Mouse (Mus musculus): Measurements from ENCODE around the gene Tmem121b. TPM values are rescaled to one million over a fixed set of nuclear protein-coding genes. Genes with fewer than 3 reads are reported as not detected.

Gene Tmem121b
- polyA plus RNA-seq, 1 experiment from 2014 or later = not detected

GRCm38 (mm10) chr6:120475288-120475687, 18.3 kb downstream of the Tmem121b start:
- no peak for ATAC-seq (replicated peaks; ENCODE audit: insufficient number of reproducible peaks, insufficient read depth, low FRiP score, low read depth)
- Histone ChIP-seq H3K36me3 (0 out of 2 replicates have a peak, but pooled peaks cover 3% of the 10 kb centered on the region), H3K27me3 (no peaks in the 10 kb centered on the region), H3K9me3 (replicated peaks) (no peaks in the 10 kb centered on the region), H3K9ac (no peak overlapping the region), H3K4me3 (no peak overlapping the region), H3K27ac (no peak overlapping the region), H3K4me2 (no peak overlapping the region), H3K4me1 (replicated peaks) (peaks cover 30% of the 10 kb centered on the region)
- 83% methylated on average over 8 of the region's 8 CpGs for WGBS

- Histone ChIP-seq H3K4me1 (replicated peaks) (peaks cover 40% of the 10 kb centered on the region), H3K9ac (no peak overlapping the region), H3K36me3 (0 out of 2 replicates have a peak, but pooled peaks cover 3% of the 10 kb centered on the region), H3K9me3 (replicated peaks) (no peaks in the 10 kb centered on the region), H3K27me3 (no peaks in the 10 kb centered on the region), H3K4me3 (no peak overlapping the region), H3K27ac (no peak overlapping the region), H3K4me2 (no peak overlapping the region)
- 52% methylated on average over 5 of the region's 5 CpGs for WGBS
- no peak for ATAC-seq (replicated peaks; ENCODE audit: insufficient number of reproducible peaks, insufficient read depth, low FRiP score, low read depth)
Observed at GRCm38 (mm10) chr6:120473427-120473826, 20.2 kb downstream of the Tmem121b start.

GRCm38 (mm10) chr6:120472455-120473140, 21.0 kb downstream of the Tmem121b start:
- Histone ChIP-seq H3K9ac (no peak overlapping the region), H3K36me3 (0 out of 2 replicates have a peak, but pooled peaks cover 3% of the 10 kb centered on the region), H3K4me3 (no peak overlapping the region), H3K9me3 (replicated peaks) (no peaks in the 10 kb centered on the region), H3K27me3 (no peaks in the 10 kb centered on the region), H3K4me1 (replicated peaks) (peaks cover 40% of the 10 kb centered on the region), H3K4me2 (peak overlapping the region; percentile 29), H3K27ac (peak overlapping the region; percentile 83)
- 39% methylated on average over 8 of the region's 8 CpGs for WGBS
- ATAC-seq (replicated peaks; ENCODE audit: insufficient number of reproducible peaks, insufficient read depth, low FRiP score, low read depth) = no peak

DNA sequence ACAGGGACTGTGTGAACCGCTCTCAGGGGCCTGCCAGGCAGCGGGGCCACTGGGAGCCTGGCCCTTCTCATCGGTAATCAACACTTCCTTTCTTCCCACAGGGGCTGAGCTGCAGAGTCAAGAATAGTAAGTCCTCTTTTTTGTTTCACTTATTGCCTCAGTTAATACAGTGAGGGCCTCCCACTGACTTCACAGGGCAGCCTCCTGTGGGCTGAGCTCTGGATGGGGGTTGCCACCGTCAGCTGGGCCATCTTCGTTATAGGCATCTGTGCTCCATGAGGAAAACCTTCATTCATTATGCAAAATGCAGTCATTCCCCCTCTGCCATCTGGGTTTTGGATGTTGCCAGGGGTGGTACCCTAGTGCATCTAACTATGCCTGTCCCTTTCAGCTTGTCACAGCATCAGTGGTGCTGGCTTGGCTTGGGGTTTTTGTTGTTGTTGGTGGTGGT, 21.6 kb downstream of the Tmem121b start:
- no peaks in the 10 kb centered on the region for H3K27me3 ChIP-seq
- H3K27ac ChIP-seq = peak overlapping the region; percentile 83
- H3K36me3 ChIP-seq = 0 out of 2 replicates have a peak, but pooled peaks cover 2% of the 10 kb centered on the region
- H3K4me1 ChIP-seq (replicated peaks) = peaks cover 40% of the 10 kb centered on the region
- no peaks in the 10 kb centered on the region for H3K9me3 ChIP-seq (replicated peaks)
- WGBS = 10% methylated on average over 5 of the region's 5 CpGs
- no peak overlapping the region for H3K4me3 ChIP-seq
- ATAC-seq (replicated peaks; ENCODE audit: insufficient number of reproducible peaks, insufficient read depth, low FRiP score, low read depth) = peak; percentile 61
- peak overlapping the region; percentile 29 for H3K4me2 ChIP-seq
- H3K9ac ChIP-seq = 0 out of 2 replicates have a peak overlapping the region, but pooled peaks have one; percentile 2

- ATAC-seq (replicated peaks; ENCODE audit: insufficient number of reproducible peaks, insufficient read depth, low FRiP score, low read depth) = no peak
- no peaks in the 10 kb centered on the region for H3K27me3 ChIP-seq
- peaks cover 40% of the 10 kb centered on the region for H3K4me1 ChIP-seq (replicated peaks)
- H3K36me3 ChIP-seq = no peaks in the 10 kb centered on the region
- no peak overlapping the region for H3K4me2 ChIP-seq
- no peak overlapping the region for H3K27ac ChIP-seq
- no peaks in the 10 kb centered on the region for H3K9me3 ChIP-seq (replicated peaks)
- H3K9ac ChIP-seq = no peak overlapping the region
- 61% methylated on average over 1 of the region's 1 CpGs for WGBS
- H3K4me3 ChIP-seq = no peak overlapping the region
Observed at GRCm38 (mm10) chr6:120470666-120471065, 22.9 kb downstream of the Tmem121b start.

GRCm38 (mm10) chr6:120469770-120470169, 23.8 kb downstream of the Tmem121b start:
- no peaks in the 10 kb centered on the region for H3K9me3 ChIP-seq (replicated peaks)
- H3K36me3 ChIP-seq = no peaks in the 10 kb centered on the region
- peaks cover 40% of the 10 kb centered on the region for H3K4me1 ChIP-seq (replicated peaks)
- peaks cover 4% of the 10 kb centered on the region; the same call in 1 of the 2 replicates for H3K27me3 ChIP-seq
- no peak overlapping the region for H3K9ac ChIP-seq
- no peak overlapping the region for H3K4me2 ChIP-seq
- H3K27ac ChIP-seq = no peak overlapping the region
- no peak for ATAC-seq (replicated peaks; ENCODE audit: insufficient number of reproducible peaks, insufficient read depth, low FRiP score, low read depth)
- H3K4me3 ChIP-seq = no peak overlapping the region

DNA sequence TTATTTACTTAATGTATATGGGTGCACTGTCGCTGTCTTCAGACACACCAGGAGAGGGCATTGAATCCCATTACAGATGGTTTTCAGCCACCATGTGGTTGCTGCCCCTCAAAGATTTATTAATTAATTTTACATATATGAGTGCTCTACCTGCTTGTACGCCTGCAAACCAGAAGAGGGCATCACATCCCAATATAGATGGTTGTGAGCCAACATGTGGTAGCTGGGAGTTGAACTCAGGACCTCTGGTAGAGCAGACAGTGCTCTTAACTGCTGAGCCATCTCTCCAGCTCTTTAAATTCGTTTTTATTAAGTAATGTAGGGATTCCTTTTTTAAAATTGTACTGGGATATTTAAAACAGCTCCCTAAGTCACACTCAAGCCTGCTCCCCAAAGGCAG, 24.3 kb downstream of the Tmem121b start:
- H3K4me2 ChIP-seq = no peak overlapping the region
- no peak overlapping the region for H3K4me3 ChIP-seq
- no peak overlapping the region for H3K27ac ChIP-seq
- H3K36me3 ChIP-seq = no peaks in the 10 kb centered on the region
- peaks cover 45% of the 10 kb centered on the region for H3K4me1 ChIP-seq (replicated peaks)
- H3K27me3 ChIP-seq = peaks cover 9% of the 10 kb centered on the region; the same call in 1 of the 2 replicates
- no peaks in the 10 kb centered on the region for H3K9me3 ChIP-seq (replicated peaks)
- no peak overlapping the region for H3K9ac ChIP-seq
- 68% methylated on average over 3 of the region's 3 CpGs for WGBS
- ATAC-seq (replicated peaks; ENCODE audit: insufficient number of reproducible peaks, insufficient read depth, low FRiP score, low read depth) = no peak

DNA sequence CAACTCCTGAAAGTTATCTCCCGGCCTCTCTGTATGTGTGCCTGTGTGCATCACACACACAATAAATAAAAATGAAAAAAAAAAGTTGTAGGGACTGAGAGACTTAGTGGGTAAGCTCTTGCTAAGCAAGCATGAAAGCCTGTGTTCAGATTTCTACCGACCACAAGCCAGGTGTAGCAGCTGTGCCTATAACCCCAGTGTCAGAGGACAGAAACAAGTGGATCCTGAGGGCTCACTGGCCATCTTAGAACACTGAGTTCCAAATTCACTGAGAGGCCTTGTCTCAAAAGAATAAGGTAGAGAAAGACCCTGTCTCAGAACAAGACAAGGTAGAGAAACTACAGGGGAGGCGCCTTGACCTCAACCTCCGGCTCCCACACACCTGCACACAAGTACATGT, 25.3 kb downstream of the Tmem121b start:
- Histone ChIP-seq H3K4me2 (no peak overlapping the region), H3K9ac (no peak overlapping the region), H3K36me3 (no peaks in the 10 kb centered on the region), H3K9me3 (replicated peaks) (no peaks in the 10 kb centered on the region), H3K27ac (no peak overlapping the region), H3K4me1 (replicated peaks) (peaks cover 52% of the 10 kb centered on the region), H3K4me3 (no peak overlapping the region), H3K27me3 (peaks cover 19% of the 10 kb centered on the region)
- no peak for ATAC-seq (replicated peaks; ENCODE audit: insufficient number of reproducible peaks, insufficient read depth, low FRiP score, low read depth)
- WGBS = 88% methylated on average over 4 of the region's 4 CpGs

DNA sequence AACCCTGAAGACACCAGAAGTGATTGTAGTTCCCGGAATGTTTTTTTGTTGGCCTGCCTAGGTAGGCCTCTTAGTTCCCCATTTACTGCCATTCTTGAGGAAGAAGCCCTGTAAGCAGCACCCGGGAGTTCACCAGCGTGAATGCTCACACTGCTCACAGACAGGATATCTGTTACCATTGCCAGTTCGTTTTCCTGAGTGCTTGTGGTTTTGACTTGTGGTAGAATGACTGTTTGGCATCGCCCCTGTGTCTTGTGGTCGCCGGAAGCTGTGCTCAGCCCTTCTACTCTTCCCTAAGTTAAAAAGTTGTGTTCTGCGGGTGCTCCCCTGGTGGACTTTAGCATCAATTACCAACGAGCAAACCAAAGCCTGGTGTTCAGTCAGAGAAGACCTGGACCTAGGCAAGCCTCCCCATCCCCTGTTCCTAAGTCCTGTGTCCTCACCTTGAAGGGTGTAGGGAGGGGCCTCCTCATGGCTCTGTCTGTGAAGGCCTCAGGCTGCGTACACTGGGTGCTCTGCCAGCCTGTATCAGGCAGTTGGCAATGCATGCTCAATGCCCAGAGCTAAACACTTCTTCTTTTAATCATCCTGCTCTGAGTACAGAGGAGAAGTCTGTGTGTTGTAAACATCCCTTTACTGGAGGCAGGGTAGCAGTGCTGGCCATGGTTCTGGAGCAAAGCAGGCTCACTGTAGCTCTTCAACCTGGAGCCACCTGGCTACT, 26.8 kb downstream of the Tmem121b start:
- Histone ChIP-seq H3K9ac (no peak overlapping the region), H3K4me2 (no peak overlapping the region), H3K4me1 (replicated peaks) (peaks cover 44% of the 10 kb centered on the region), H3K4me3 (no peak overlapping the region), H3K9me3 (replicated peaks) (no peaks in the 10 kb centered on the region), H3K27me3 (peaks cover 34% of the 10 kb centered on the region), H3K36me3 (no peaks in the 10 kb centered on the region), H3K27ac (no peak overlapping the region)
- ATAC-seq (replicated peaks; ENCODE audit: insufficient number of reproducible peaks, insufficient read depth, low FRiP score, low read depth) = no peak
- 71% methylated on average over 10 of the region's 10 CpGs for WGBS

GRCm38 (mm10) chr6:120465393-120465792, 28.2 kb downstream of the Tmem121b start:
- no peak for ATAC-seq (replicated peaks; ENCODE audit: insufficient number of reproducible peaks, insufficient read depth, low FRiP score, low read depth)
- Histone ChIP-seq H3K4me3 (no peak overlapping the region), H3K27me3 (peaks cover 42% of the 10 kb centered on the region), H3K9me3 (replicated peaks) (no peaks in the 10 kb centered on the region), H3K4me1 (replicated peaks) (peaks cover 32% of the 10 kb centered on the region), H3K9ac (no peak overlapping the region), H3K4me2 (no peak overlapping the region), H3K27ac (no peak overlapping the region), H3K36me3 (no peaks in the 10 kb centered on the region)
- WGBS = 57% methylated on average over 4 of the region's 4 CpGs

GRCm38 (mm10) chr6:120464406-120464939, 29.1 kb downstream of the Tmem121b start:
- H3K27me3 ChIP-seq = peaks cover 42% of the 10 kb centered on the region
- peak overlapping the region; percentile 72 for H3K4me3 ChIP-seq
- no peak overlapping the region for H3K27ac ChIP-seq
- no peak for ATAC-seq (replicated peaks; ENCODE audit: insufficient number of reproducible peaks, insufficient read depth, low FRiP score, low read depth)
- H3K9me3 ChIP-seq (replicated peaks) = no peaks in the 10 kb centered on the region
- peak overlapping the region; percentile 90 for H3K4me2 ChIP-seq
- H3K4me1 ChIP-seq (replicated peaks) = peaks cover 24% of the 10 kb centered on the region
- WGBS = 55% methylated on average over 9 of the region's 9 CpGs
- H3K9ac ChIP-seq = peak overlapping the region; percentile 64; the same call in 1 of the 2 replicates
- no peaks in the 10 kb centered on the region for H3K36me3 ChIP-seq

Data from heart, embryonic 15.5 days (tissue).